Mouse (Mus musculus): Measurements from ENCODE around the gene Tfap2e. TPM values are rescaled to one million over a fixed set of nuclear protein-coding genes. Genes with fewer than 3 reads are reported as not detected.

The Tfap2e gene
- total and polyA plus RNA-seq, 2 experiments from 2014 or later, result not detected

DNA sequence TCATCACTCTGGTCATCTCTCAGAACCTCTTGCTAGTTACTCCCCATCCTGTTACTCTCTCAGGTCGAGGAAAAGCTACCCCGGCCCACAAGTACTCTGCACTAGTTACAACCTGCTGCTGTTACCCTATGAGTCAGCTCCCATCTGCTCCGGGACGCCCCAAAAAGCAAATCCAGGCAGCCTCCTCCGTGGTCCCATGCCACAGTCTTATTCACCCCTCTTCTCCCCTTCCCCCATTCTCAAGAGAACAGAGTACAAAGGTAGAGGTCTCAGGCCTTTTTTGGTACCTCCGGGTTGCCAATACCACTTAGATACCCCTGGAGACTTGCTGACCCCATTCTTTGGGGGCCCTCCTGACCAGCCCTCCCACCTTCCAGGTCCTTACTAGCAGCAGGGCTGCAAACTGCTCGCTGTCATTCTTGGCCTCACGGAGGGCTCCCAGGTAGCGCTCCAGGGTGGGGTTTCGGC lies 15.6 kb upstream of the Tfap2e start:
- H3K4me1 ChIP-seq (ENCODE audit: control insufficient read depth, insufficient read depth), result peaks cover 24% of the 10 kb centered on the region
- H3K9me3 ChIP-seq (replicated peaks; ENCODE audit: control insufficient read depth, low read length), result no peaks in the 10 kb centered on the region
- no peak overlapping the region for H3K9ac ChIP-seq (replicated peaks; ENCODE audit: low read depth, low read length)
- no peak overlapping the region; the same call in 1 of the 2 replicates for H3K4me2 ChIP-seq (ENCODE audit: low read depth, low read length)
- WGBS, result 64% methylated on average over 10 of the region's 10 CpGs
- TF ChIP-seq EP300 (IDR thresholded peaks at IDR 0.05; ENCODE audit: low read depth) (no peak), CTCF (IDR thresholded peaks at IDR 0.05; ENCODE audit: low read depth) (no peak)
- H3K4me3 ChIP-seq (ENCODE audit: low read depth, low read length), result no peak overlapping the region; the same call in 1 of the 2 replicates
- peaks cover 17% of the 10 kb centered on the region for H3K36me3 ChIP-seq (replicated peaks; ENCODE audit: control insufficient read depth, insufficient read depth, low read length)
- DNase-seq (ENCODE audit: low spot score) (no peak), ATAC-seq (ENCODE audit: insufficient read depth, low read depth) (no peak)
- H3K27ac ChIP-seq (ENCODE audit: low read depth), result no peak overlapping the region
- H3K27me3 ChIP-seq (ENCODE audit: control insufficient read depth, insufficient read depth, low read length), result no peaks in the 10 kb centered on the region

DNA sequence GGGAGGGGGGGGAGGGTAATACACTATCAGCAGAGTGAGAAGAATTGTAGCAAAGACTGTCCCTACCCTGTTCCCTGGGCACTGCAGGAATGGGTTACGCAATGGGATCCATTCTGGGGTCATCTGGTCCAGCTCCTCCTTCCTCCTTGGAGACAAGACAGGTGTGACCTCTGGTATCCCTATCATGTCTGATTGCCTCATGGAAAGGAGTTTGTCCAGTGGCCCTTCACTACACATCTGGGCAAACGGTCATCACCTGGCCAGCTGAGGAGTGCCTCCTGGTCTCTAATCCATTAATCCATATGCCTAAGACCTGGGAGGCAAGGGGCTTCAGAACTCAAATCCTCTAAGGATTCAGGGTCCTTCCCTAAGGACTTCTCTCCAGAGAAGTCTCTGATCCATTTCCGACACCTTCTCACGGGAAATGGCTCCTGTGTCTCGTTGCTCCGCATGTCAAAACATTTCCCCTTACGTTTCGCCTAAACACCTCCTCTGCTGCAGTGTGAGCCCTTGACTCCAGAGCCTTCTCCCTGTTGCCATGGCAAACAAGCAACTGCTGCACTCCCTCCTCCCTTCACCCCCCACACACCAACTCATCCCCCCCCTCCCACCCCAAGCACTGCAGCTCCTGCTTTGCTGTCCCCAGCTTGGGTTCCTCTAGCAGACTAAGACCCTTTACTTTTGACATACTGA lies 15.0 kb upstream of the Tfap2e start:
- Histone ChIP-seq H3K27ac (ENCODE audit: low read depth) (no peak overlapping the region), H3K4me3 (ENCODE audit: low read depth, low read length) (no peak overlapping the region), H3K4me2 (ENCODE audit: low read depth, low read length) (no peak overlapping the region), H3K9ac (replicated peaks; ENCODE audit: low read depth, low read length) (no peak overlapping the region), H3K36me3 (replicated peaks; ENCODE audit: control insufficient read depth, insufficient read depth, low read length) (peaks cover 22% of the 10 kb centered on the region), H3K27me3 (ENCODE audit: control insufficient read depth, insufficient read depth, low read length) (no peaks in the 10 kb centered on the region), H3K4me1 (ENCODE audit: control insufficient read depth, insufficient read depth) (peaks cover 24% of the 10 kb centered on the region), H3K9me3 (replicated peaks; ENCODE audit: control insufficient read depth, low read length) (no peaks in the 10 kb centered on the region)
- TF ChIP-seq EP300 (IDR thresholded peaks at IDR 0.05; ENCODE audit: low read depth) (no peak), CTCF (IDR thresholded peaks at IDR 0.05; ENCODE audit: low read depth) (no peak)
- ATAC-seq (ENCODE audit: insufficient read depth, low read depth), result no peak
- no peak for DNase-seq (ENCODE audit: low spot score)
- 90% methylated on average over 8 of the region's 8 CpGs for WGBS

DNA sequence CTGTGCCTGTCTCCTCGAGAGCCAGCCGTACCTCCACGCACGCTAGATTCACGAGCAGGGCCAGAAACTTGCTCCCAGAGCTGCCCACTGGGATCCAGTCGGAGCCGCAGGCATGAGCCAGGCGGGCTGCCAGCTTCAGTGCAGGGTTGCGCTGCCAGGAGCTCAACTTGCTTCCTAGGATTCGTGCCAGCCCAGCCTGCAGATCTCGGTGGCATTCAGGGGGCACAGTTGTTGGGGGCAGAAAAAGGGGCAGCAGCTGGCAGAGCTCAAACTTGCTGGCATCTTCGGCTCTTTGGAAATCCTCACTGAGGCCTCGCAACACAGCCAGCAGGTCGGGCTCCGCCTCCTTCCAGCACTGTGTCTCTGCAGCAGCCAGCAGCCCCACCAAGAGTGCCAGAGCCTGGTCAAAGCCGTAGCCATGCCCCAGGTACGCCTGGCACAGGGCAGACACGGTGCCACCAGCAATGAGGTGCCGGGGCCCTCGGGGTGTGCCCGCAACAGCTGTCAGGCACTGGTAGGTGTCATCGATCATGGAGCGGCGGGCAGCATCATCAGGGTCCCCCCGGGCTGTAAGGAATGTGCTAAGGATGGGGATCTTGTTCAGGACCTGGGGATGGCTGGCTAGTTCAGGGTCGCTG lies 14.1 kb upstream of the Tfap2e start:
- H3K4me2 ChIP-seq (ENCODE audit: low read depth, low read length), result peak overlapping the region; percentile 14; the same call in 1 of the 2 replicates
- DNase-seq (ENCODE audit: low spot score) (no peak), ATAC-seq (ENCODE audit: insufficient read depth, low read depth) (no peak)
- no peak overlapping the region for H3K4me3 ChIP-seq (ENCODE audit: low read depth, low read length)
- peaks cover 30% of the 10 kb centered on the region for H3K36me3 ChIP-seq (replicated peaks; ENCODE audit: control insufficient read depth, insufficient read depth, low read length)
- no peak overlapping the region for H3K9ac ChIP-seq (replicated peaks; ENCODE audit: low read depth, low read length)
- H3K27ac ChIP-seq (ENCODE audit: low read depth), result no peak overlapping the region
- H3K27me3 ChIP-seq (ENCODE audit: control insufficient read depth, insufficient read depth, low read length), result no peaks in the 10 kb centered on the region
- TF ChIP-seq CTCF (IDR thresholded peaks at IDR 0.05; ENCODE audit: low read depth), result no peak
- no peak for TF ChIP-seq EP300 (IDR thresholded peaks at IDR 0.05; ENCODE audit: low read depth)
- WGBS, result 65% methylated on average over 26 of the region's 26 CpGs
- H3K9me3 ChIP-seq (replicated peaks; ENCODE audit: control insufficient read depth, low read length), result no peaks in the 10 kb centered on the region
- H3K4me1 ChIP-seq (ENCODE audit: control insufficient read depth, insufficient read depth), result peaks cover 24% of the 10 kb centered on the region

DNA sequence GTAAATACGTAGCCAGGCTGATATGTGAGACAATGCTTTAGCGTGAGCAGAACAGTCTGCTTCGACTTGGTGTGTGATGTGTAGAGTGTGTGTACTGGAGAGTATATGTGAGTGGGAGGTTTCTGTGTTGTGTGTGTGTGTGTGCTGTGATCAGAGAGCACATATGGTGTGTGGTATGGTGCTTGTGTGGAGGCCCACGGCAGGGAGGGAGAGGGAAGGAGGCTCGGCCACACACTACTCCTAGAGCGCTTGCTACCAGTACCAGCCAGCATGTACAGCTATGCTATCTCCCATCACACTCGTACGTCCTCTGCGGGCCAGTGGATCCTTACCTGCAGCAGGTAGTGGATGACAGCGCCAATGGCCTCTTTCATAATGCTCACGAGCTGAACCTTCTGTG lies 13.5 kb upstream of the Tfap2e start:
- WGBS, result 80% methylated on average over 11 of the region's 11 CpGs
- H3K9ac ChIP-seq (replicated peaks; ENCODE audit: low read depth, low read length), result no peak overlapping the region
- no peak overlapping the region; the same call in 1 of the 2 replicates for H3K4me2 ChIP-seq (ENCODE audit: low read depth, low read length)
- ATAC-seq (ENCODE audit: insufficient read depth, low read depth) (no peak), DNase-seq (ENCODE audit: low spot score) (no peak)
- no peaks in the 10 kb centered on the region for H3K27me3 ChIP-seq (ENCODE audit: control insufficient read depth, insufficient read depth, low read length)
- peaks cover 35% of the 10 kb centered on the region for H3K36me3 ChIP-seq (replicated peaks; ENCODE audit: control insufficient read depth, insufficient read depth, low read length)
- H3K27ac ChIP-seq (ENCODE audit: low read depth), result no peak overlapping the region
- H3K4me3 ChIP-seq (ENCODE audit: low read depth, low read length), result no peak overlapping the region
- H3K9me3 ChIP-seq (replicated peaks; ENCODE audit: control insufficient read depth, low read length), result no peaks in the 10 kb centered on the region
- H3K4me1 ChIP-seq (ENCODE audit: control insufficient read depth, insufficient read depth), result peaks cover 24% of the 10 kb centered on the region
- no peak for TF ChIP-seq EP300 (IDR thresholded peaks at IDR 0.05; ENCODE audit: low read depth)
- no peak for TF ChIP-seq CTCF (IDR thresholded peaks at IDR 0.05; ENCODE audit: low read depth)

DNA sequence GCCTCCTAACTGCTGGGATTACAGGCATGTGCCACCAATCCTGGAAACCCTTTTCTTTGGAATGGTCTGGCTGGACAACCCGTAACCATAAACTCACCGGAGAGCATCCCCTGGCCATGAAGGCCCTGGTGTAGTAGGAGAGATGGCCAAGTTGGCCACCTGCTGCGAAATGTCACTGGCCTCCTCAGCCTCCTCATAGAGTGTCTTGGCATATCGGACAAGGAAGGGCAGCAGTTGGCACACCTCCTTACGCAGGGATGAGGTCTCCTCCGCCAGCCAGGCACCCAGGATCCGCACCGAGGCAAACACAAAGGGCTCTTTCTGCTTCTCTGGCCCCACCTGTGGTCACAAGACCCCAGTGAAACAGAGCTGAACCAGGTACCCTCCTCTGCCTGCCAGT lies 12.3 kb upstream of the Tfap2e start:
- no peak for TF ChIP-seq CTCF (IDR thresholded peaks at IDR 0.05; ENCODE audit: low read depth)
- no peak for TF ChIP-seq EP300 (IDR thresholded peaks at IDR 0.05; ENCODE audit: low read depth)
- ATAC-seq (ENCODE audit: insufficient read depth, low read depth) (no peak), DNase-seq (ENCODE audit: low spot score) (no peak)
- Histone ChIP-seq H3K9me3 (replicated peaks; ENCODE audit: control insufficient read depth, low read length) (no peaks in the 10 kb centered on the region), H3K9ac (replicated peaks; ENCODE audit: low read depth, low read length) (no peak overlapping the region), H3K4me3 (ENCODE audit: low read depth, low read length) (no peak overlapping the region), H3K36me3 (replicated peaks; ENCODE audit: control insufficient read depth, insufficient read depth, low read length) (peaks cover 39% of the 10 kb centered on the region), H3K4me1 (ENCODE audit: control insufficient read depth, insufficient read depth) (peaks cover 20% of the 10 kb centered on the region), H3K4me2 (ENCODE audit: low read depth, low read length) (no peak overlapping the region), H3K27me3 (ENCODE audit: control insufficient read depth, insufficient read depth, low read length) (no peaks in the 10 kb centered on the region), H3K27ac (ENCODE audit: low read depth) (no peak overlapping the region)
- WGBS, result 93% methylated on average over 8 of the region's 8 CpGs

Data from heart, postnatal 0 days (tissue).